Mouse (Mus musculus): ENCODE results near the gene Cd82.

DNA sequence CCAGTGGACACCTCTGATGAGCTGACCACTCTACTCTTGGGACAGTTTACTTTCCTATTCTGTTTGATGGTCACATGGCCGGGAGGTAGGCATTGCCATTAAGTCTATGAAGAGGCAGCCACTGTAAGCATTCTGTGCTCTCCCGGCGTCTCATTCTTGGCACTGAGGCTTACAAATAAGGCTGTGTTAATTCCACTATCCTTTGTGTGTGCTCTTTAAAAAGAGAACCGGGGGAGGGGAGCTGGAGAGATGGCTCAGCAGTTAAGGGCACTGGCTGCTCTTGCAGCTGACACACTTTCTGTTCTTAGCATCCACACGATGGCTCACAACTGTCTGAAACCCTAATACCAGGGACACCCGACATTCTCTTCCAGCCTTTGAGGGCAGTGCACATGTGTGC lies 71.7 kb downstream of the Cd82 start:
- no peak for TF ChIP-seq CTCF (IDR thresholded peaks at IDR 0.05; ENCODE audit: low read depth)
- TF ChIP-seq EP300 (optimal IDR thresholded peaks at IDR 0.05) = no peak
